Mouse (Mus musculus) heart, embryonic 12.5 days (tissue): ENCODE results near the gene Stard13. TPM values are rescaled to one million over a fixed set of nuclear protein-coding genes. Genes with fewer than 3 reads are reported as not detected.

ENCODE experiments used
- ATAC-seq: fragments of 200-750 bp; cut with Nextera tagmentation; 2 replicates; pipeline ENCODE4 v1.8.0; 2017; ENCODE audit warnings: moderate TSS enrichment, moderate library complexity; ENCODE audit not compliant: insufficient number of reproducible peaks, low FRiP score
- H3K27ac ChIP-seq: fragments of 300-500 bp; sonication (generic); 2 replicates; pipeline ENCODE4 v1.5.1; 2016; ENCODE audit warnings: mild to moderate bottlenecking, moderate library complexity; ENCODE audit not compliant: poor library complexity, severe bottlenecking
- H3K27me3 ChIP-seq: fragments of 300-500 bp; sonication (generic); replicated peaks from 2 replicates; pipeline ENCODE4 v1.6.1; 2016; ENCODE audit warnings: mild to moderate bottlenecking, moderate library complexity
- H3K36me3 ChIP-seq: fragments of 300-500 bp; sonication (generic); 2 replicates; pipeline ENCODE4 v1.6.1; 2016; ENCODE audit warnings: mild to moderate bottlenecking, moderate library complexity
- H3K4me1 ChIP-seq: fragments of 300-500 bp; sonication (generic); replicated peaks from 2 replicates; pipeline ENCODE4 v1.6.1; 2016; ENCODE audit warnings: mild to moderate bottlenecking
- H3K4me2 ChIP-seq: fragments of 300-500 bp; sonication (generic); 2 replicates; pipeline ENCODE4 v1.6.1; 2016; ENCODE audit warnings: mild to moderate bottlenecking, moderate library complexity
- H3K4me3 ChIP-seq: fragments of 300-500 bp; sonication (generic); 2 replicates; pipeline ENCODE4 v1.5.1; 2016; ENCODE audit warnings: mild to moderate bottlenecking
- H3K9ac ChIP-seq: fragments of 300-500 bp; sonication (generic); 2 replicates; pipeline ENCODE4 v1.6.1; 2016; ENCODE audit warnings: mild to moderate bottlenecking, moderate library complexity
- H3K9me3 ChIP-seq: fragments of 300-500 bp; sonication (generic); replicated peaks from 2 replicates; pipeline ENCODE4 v1.6.1; 2016; ENCODE audit warnings: mild to moderate bottlenecking, moderate library complexity
- whole genome bisulfite sequencing: fragments of 180-500 bp; shearing (Covaris S2); methylation state at CpG from one replicate; pipeline ENCODE4 v1.1.7; 2016; 5-methylcytosine and 5-hydroxymethylcytosine counted together
- polyA plus RNA-seq: library from polyadenylated mRNA; unstranded; fragments of >200 nt; fragmentation: Nextera tagmentation; extraction: Ambion mirVana; gene quantifications from 2 replicates; pipeline ENCODE4 v1.2.1, GENCODE M21; 2016

Stard13 gene
- polyA plus RNA-seq, 1 experiment from 2014 or later, result 3.2 TPM

GRCm38 (mm10) chr5:151080276-151080675 is 153.4 kb downstream of the Stard13 start:
- 84% methylated on average over 4 of the region's 4 CpGs for WGBS
- no peak for ATAC-seq
- Histone ChIP-seq H3K27me3 (no peaks in the 10 kb centered on the region), H3K4me2 (no peak overlapping the region), H3K36me3 (no peaks in the 10 kb centered on the region), H3K4me1 (no peaks in the 10 kb centered on the region), H3K4me3 (no peak overlapping the region), H3K27ac (no peak overlapping the region), H3K9me3 (0 out of 2 replicates have a peak, but pooled peaks cover 2% of the 10 kb centered on the region), H3K9ac (no peak overlapping the region)

GRCm38 (mm10) chr5:151077953-151078352 is 155.7 kb downstream of the Stard13 start:
- no peak overlapping the region for H3K4me2 ChIP-seq
- H3K27me3 ChIP-seq, result no peaks in the 10 kb centered on the region
- WGBS, result 96% methylated on average over 2 of the region's 2 CpGs
- H3K4me1 ChIP-seq, result peaks cover 7% of the 10 kb centered on the region
- 0 out of 2 replicates have a peak, but pooled peaks cover 3% of the 10 kb centered on the region for H3K9me3 ChIP-seq
- no peaks in the 10 kb centered on the region for H3K36me3 ChIP-seq
- H3K9ac ChIP-seq, result no peak overlapping the region
- no peak overlapping the region for H3K4me3 ChIP-seq
- H3K27ac ChIP-seq, result no peak overlapping the region
- no peak for ATAC-seq

GRCm38 (mm10) chr5:151076917-151077316 is 156.7 kb downstream of the Stard13 start:
- WGBS, result 61% methylated on average over 3 of the region's 3 CpGs
- H3K27me3 ChIP-seq, result no peaks in the 10 kb centered on the region
- ATAC-seq, result no peak
- no peak overlapping the region for H3K9ac ChIP-seq
- no peak overlapping the region for H3K4me2 ChIP-seq
- H3K4me1 ChIP-seq, result peaks cover 7% of the 10 kb centered on the region
- no peak overlapping the region for H3K4me3 ChIP-seq
- no peak overlapping the region for H3K27ac ChIP-seq
- 0 out of 2 replicates have a peak, but pooled peaks cover 3% of the 10 kb centered on the region for H3K9me3 ChIP-seq
- no peaks in the 10 kb centered on the region for H3K36me3 ChIP-seq

- no peak overlapping the region; the same call in 1 of the 2 replicates for H3K27ac ChIP-seq
- ATAC-seq, result no peak
- H3K4me1 ChIP-seq, result peaks cover 28% of the 10 kb centered on the region
- 42% methylated on average over 4 of the region's 4 CpGs for WGBS
- 0 out of 2 replicates have a peak, but pooled peaks cover 3% of the 10 kb centered on the region for H3K9me3 ChIP-seq
- H3K4me3 ChIP-seq, result no peak overlapping the region
- no peak overlapping the region for H3K4me2 ChIP-seq
- H3K9ac ChIP-seq, result no peak overlapping the region
- no peaks in the 10 kb centered on the region for H3K27me3 ChIP-seq
- no peaks in the 10 kb centered on the region for H3K36me3 ChIP-seq
Measured at GRCm38 (mm10) chr5:151074282-151074681, 159.4 kb downstream of the Stard13 start.

GRCm38 (mm10) chr5:151071430-151071829 is 162.2 kb downstream of the Stard13 start:
- Histone ChIP-seq H3K27me3 (no peaks in the 10 kb centered on the region), H3K27ac (no peak overlapping the region), H3K9ac (no peak overlapping the region), H3K4me1 (peaks cover 31% of the 10 kb centered on the region), H3K4me3 (no peak overlapping the region), H3K9me3 (0 out of 2 replicates have a peak, but pooled peaks cover 3% of the 10 kb centered on the region), H3K4me2 (no peak overlapping the region), H3K36me3 (no peaks in the 10 kb centered on the region)
- WGBS, result 48% methylated on average over 6 of the region's 6 CpGs
- no peak for ATAC-seq

GRCm38 (mm10) chr5:151070896-151071295 is 162.7 kb downstream of the Stard13 start:
- WGBS, result 64% methylated on average over 6 of the region's 6 CpGs
- ATAC-seq, result no peak
- H3K4me3 ChIP-seq, result no peak overlapping the region

GRCm38 (mm10) chr5:151069569-151069968 is 164.1 kb downstream of the Stard13 start:
- Histone ChIP-seq H3K27ac (no peak overlapping the region), H3K4me2 (no peak overlapping the region), H3K36me3 (no peaks in the 10 kb centered on the region), H3K4me1 (peaks cover 42% of the 10 kb centered on the region), H3K27me3 (no peaks in the 10 kb centered on the region), H3K9ac (no peak overlapping the region), H3K4me3 (no peak overlapping the region), H3K9me3 (no peaks in the 10 kb centered on the region)
- 79% methylated on average over 2 of the region's 2 CpGs for WGBS
- no peak for ATAC-seq

More at GRCm38 (mm10) chr5:151070896-151071295, 162.7 kb downstream of the Stard13 start:
- peaks cover 31% of the 10 kb centered on the region for H3K4me1 ChIP-seq
- H3K9me3 ChIP-seq, result 0 out of 2 replicates have a peak, but pooled peaks cover 3% of the 10 kb centered on the region
- H3K36me3 ChIP-seq, result no peaks in the 10 kb centered on the region
- H3K27ac ChIP-seq, result peak overlapping the region; percentile 35; the same call in 1 of the 2 replicates
- H3K27me3 ChIP-seq, result no peaks in the 10 kb centered on the region
- no peak overlapping the region for H3K9ac ChIP-seq
- H3K4me2 ChIP-seq, result no peak overlapping the region

GRCm38 (mm10) chr5:151066016-151066415 is 167.6 kb downstream of the Stard13 start:
- no peak overlapping the region for H3K9ac ChIP-seq
- no peak overlapping the region for H3K4me2 ChIP-seq
- no peaks in the 10 kb centered on the region for H3K27me3 ChIP-seq
- WGBS, result 77% methylated on average over 5 of the region's 5 CpGs
- no peak overlapping the region for H3K27ac ChIP-seq
- no peak for ATAC-seq
- H3K4me1 ChIP-seq, result peaks cover 30% of the 10 kb centered on the region
- H3K4me3 ChIP-seq, result no peak overlapping the region
- peaks cover 9% of the 10 kb centered on the region for H3K9me3 ChIP-seq
- H3K36me3 ChIP-seq, result peaks cover 20% of the 10 kb centered on the region

GRCm38 (mm10) chr5:151065228-151065627 is 168.4 kb downstream of the Stard13 start:
- Histone ChIP-seq H3K36me3 (peaks cover 20% of the 10 kb centered on the region), H3K4me3 (no peak overlapping the region), H3K9me3 (peaks cover 9% of the 10 kb centered on the region), H3K27me3 (no peaks in the 10 kb centered on the region), H3K4me1 (peaks cover 29% of the 10 kb centered on the region), H3K9ac (no peak overlapping the region), H3K27ac (peak overlapping the region; percentile 47; the same call in 1 of the 2 replicates), H3K4me2 (no peak overlapping the region)
- no peak for ATAC-seq
- 19% methylated on average over 1 of the region's 1 CpGs for WGBS

- Histone ChIP-seq H3K9me3 (peaks cover 9% of the 10 kb centered on the region), H3K27me3 (no peaks in the 10 kb centered on the region), H3K4me2 (no peak overlapping the region), H3K9ac (no peak overlapping the region), H3K4me1 (peaks cover 27% of the 10 kb centered on the region), H3K4me3 (no peak overlapping the region), H3K27ac (no peak overlapping the region), H3K36me3 (peaks cover 20% of the 10 kb centered on the region)
- 92% methylated on average over 2 of the region's 2 CpGs for WGBS
- no peak for ATAC-seq
Measured at GRCm38 (mm10) chr5:151061942-151062341, 171.7 kb downstream of the Stard13 start.

- H3K27ac ChIP-seq, result no peak overlapping the region
- ATAC-seq, result no peak
- WGBS, result 74% methylated on average over 12 of the region's 12 CpGs
Measured at GRCm38 (mm10) chr5:151060476-151060875, 173.2 kb downstream of the Stard13 start.

GRCm38 (mm10) chr5:151059772-151060171 is 173.9 kb downstream of the Stard13 start:
- Histone ChIP-seq H3K27me3 (no peaks in the 10 kb centered on the region), H3K9me3 (peaks cover 9% of the 10 kb centered on the region), H3K4me2 (no peak overlapping the region), H3K27ac (no peak overlapping the region), H3K4me1 (peaks cover 33% of the 10 kb centered on the region), H3K36me3 (peaks cover 20% of the 10 kb centered on the region), H3K4me3 (no peak overlapping the region), H3K9ac (no peak overlapping the region)
- no peak for ATAC-seq
- WGBS, result 81% methylated on average over 5 of the region's 5 CpGs

More at GRCm38 (mm10) chr5:151060476-151060875, 173.2 kb downstream of the Stard13 start:
- Histone ChIP-seq H3K9ac (no peak overlapping the region), H3K4me3 (no peak overlapping the region), H3K36me3 (peaks cover 20% of the 10 kb centered on the region), H3K4me1 (peaks cover 39% of the 10 kb centered on the region), H3K4me2 (no peak overlapping the region), H3K27me3 (no peaks in the 10 kb centered on the region), H3K9me3 (peaks cover 9% of the 10 kb centered on the region)
